Mouse (Mus musculus) forebrain, embryonic 15.5 days (tissue): ENCODE data around the gene Slc3a2. TPM values are rescaled to one million over a fixed set of nuclear protein-coding genes. Genes with fewer than 3 reads are reported as not detected.

Source experiments
- ATAC-seq: fragments of 200-750 bp; cut with Nextera tagmentation; replicated peaks from 2 replicates; pipeline ENCODE4 v1.8.0; 2017; ENCODE audit warnings: mild to moderate bottlenecking, moderate TSS enrichment, moderate library complexity
- H3K27ac ChIP-seq: fragments of 300-500 bp; sonication (generic); replicated peaks from 2 replicates; pipeline ENCODE4 v1.5.1; 2015; ENCODE audit warnings: mild to moderate bottlenecking, inconsistent platforms
- H3K27me3 ChIP-seq: fragments of 300-500 bp; sonication (generic); 2 replicates; pipeline ENCODE4 v1.6.1; 2015; ENCODE audit warnings: inconsistent platforms
- H3K36me3 ChIP-seq: fragments of 300-500 bp; sonication (generic); 2 replicates; pipeline ENCODE4 v1.6.1; 2015; ENCODE audit warnings: mild to moderate bottlenecking, inconsistent platforms
- H3K4me1 ChIP-seq: fragments of 300-500 bp; sonication (generic); 2 replicates; pipeline ENCODE4 v1.6.1; 2015; ENCODE audit warnings: inconsistent platforms
- H3K4me2 ChIP-seq: fragments of 300-500 bp; sonication (generic); replicated peaks from 2 replicates; pipeline ENCODE4 v1.6.1; 2015; ENCODE audit warnings: mild to moderate bottlenecking, inconsistent platforms
- H3K4me3 ChIP-seq: fragments of 300-500 bp; sonication (generic); 2 replicates; pipeline ENCODE4 v1.5.1; 2015; ENCODE audit warnings: mild to moderate bottlenecking, inconsistent platforms
- H3K9ac ChIP-seq: fragments of 300-500 bp; sonication (generic); replicated peaks from 2 replicates; pipeline ENCODE4 v1.6.1; 2015; ENCODE audit warnings: mild to moderate bottlenecking, inconsistent platforms
- H3K9me3 ChIP-seq: fragments of 300-500 bp; sonication (generic); 2 replicates; pipeline ENCODE4 v1.6.1; 2016; ENCODE audit warnings: inconsistent platforms
- WGBS: fragments of 180-500 bp; shearing (Covaris S2); methylation state at CpG from one replicate; pipeline ENCODE4 v1.1.7; 2015; ENCODE audit warnings: mixed read lengths; 5-methylcytosine and 5-hydroxymethylcytosine counted together
- polyA plus RNA-seq: library from polyadenylated mRNA; unstranded; fragments of >200 nt; fragmentation: Nextera tagmentation; extraction: Ambion mirVana; gene quantifications from 2 replicates; pipeline ENCODE4 v1.2.1, GENCODE M21; 2015

Slc3a2 gene
- 164 and 171 TPM in 2 replicates for polyA plus RNA-seq

DNA sequence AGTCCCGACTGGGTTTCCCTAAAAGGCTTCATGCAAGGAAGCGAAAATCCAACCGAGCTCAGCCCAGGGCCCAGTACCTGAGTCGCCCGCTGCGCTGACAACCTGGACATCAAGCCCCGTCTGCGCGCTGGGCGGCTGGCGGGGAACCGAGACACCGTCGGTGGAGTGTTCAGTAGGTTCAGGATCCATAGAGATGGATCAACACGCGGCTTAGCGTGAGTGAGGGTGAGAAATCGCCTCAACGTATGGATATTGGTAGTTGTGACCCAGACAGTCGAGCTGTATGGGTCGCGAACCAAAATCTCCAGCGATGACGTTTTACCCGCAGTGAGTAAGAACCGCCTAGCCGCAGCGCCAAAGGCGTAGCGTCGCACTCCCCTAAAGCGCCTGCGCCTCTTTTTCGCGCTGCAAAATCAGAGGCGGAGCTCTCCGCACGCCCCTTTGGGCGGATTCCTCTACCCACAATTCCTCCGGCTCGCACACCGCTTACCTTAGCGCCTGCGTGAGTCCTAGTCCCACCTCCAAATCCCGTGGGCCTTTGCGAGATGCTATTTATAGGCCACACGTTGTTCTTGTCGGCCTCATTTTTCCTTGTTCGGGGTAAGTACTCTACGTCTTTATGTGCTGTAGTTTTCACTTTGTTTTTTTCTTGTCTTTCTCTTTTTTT, at the start of gene Slc3a2:
Gene Slc3a2, minus strand, starts transcription at position 463 of the 667 bp plus-strand sequence.
- no peaks in the 10 kb centered on the region for H3K27me3 ChIP-seq
- H3K9me3 ChIP-seq = no peaks in the 10 kb centered on the region
- H3K4me2 ChIP-seq = peak within 1 kb of the TSS; percentile 61
- peak within 1 kb of the TSS; percentile 78 for H3K4me3 ChIP-seq
- peaks cover 26% of the 10 kb centered on the region for H3K36me3 ChIP-seq
- H3K27ac ChIP-seq = peak within 1 kb of the TSS; percentile 93
- WGBS = under 1% methylated on average over 50 of the region's 50 CpGs
- peak; percentile 97 for ATAC-seq
- peaks cover 39% of the 10 kb centered on the region for H3K4me1 ChIP-seq
- H3K9ac ChIP-seq = peak within 1 kb of the TSS; percentile 93

DNA sequence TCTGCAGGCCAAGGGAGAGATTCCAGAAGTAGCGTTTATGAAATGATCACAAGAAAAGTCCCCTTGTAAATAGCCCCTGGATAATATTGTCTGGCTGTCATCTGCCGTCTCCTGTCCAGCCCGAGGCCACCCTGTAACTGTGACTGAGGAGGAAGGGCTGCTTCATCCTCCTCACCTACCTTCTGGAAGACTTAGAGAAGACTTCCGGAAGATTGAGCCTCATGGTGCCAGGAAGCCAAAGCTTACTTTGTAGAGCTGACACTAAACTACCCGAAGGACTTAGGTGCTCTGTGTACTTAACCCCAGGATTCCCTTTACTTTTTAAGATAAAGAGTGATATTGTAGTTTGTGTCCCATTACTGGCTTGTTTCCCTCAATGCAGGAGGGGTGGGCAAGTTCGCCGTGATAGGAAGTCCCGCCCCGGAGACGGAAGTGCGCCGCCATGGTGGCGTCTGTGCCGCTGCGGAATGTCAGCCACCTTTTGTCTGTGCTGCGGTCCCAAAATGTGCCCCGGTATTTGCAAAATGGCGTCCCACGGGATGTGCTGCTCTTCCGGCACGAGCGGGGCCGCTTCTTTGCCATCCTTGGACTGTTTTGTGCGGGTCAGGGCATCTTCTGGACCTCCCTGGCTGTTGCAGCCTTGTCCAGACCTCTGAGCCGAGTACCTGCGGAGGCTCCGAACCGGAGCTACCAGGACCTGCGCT, 47.5 kb upstream of the Slc3a2 start, which contains the start of gene Tmem223:
Gene Tmem223, plus strand, starts transcription at position 430 of the 704 bp plus-strand sequence.
- peak within 1 kb of the TSS; percentile 92 for H3K27ac ChIP-seq
- peak within 1 kb of the TSS; percentile 77 for H3K4me3 ChIP-seq
- peaks cover 41% of the 10 kb centered on the region for H3K4me1 ChIP-seq
- H3K27me3 ChIP-seq = no peaks in the 10 kb centered on the region
- H3K4me2 ChIP-seq = peak within 1 kb of the TSS; percentile 58
- no peaks in the 10 kb centered on the region for H3K9me3 ChIP-seq
- H3K9ac ChIP-seq = peak within 1 kb of the TSS; percentile 95
- peaks cover 57% of the 10 kb centered on the region for H3K36me3 ChIP-seq
- WGBS = 17% methylated on average over 29 of the region's 29 CpGs
- peak; percentile 64 for ATAC-seq

DNA sequence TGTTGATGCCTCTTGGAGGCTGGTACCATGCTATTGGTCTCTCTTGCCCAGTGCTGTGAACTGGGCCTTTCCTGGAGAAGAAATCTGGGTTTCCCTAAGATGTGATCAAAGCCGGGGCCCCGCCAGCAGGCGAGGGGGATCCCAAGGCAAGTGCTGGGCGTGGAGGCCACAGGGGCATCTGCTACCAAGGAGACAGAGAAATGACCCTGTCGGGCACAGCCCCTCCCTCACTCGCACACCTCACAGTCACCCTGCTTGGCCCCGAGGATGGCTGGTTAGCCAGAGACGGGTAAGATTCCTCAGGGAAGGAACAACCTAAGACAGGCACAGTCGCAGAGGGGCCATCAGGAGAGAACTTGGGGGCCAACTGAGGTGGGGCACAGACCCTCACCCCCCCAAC, 42.4 kb upstream of the Slc3a2 start:
- H3K4me1 ChIP-seq = peaks cover 5% of the 10 kb centered on the region
- H3K27ac ChIP-seq = no peak overlapping the region
- H3K4me2 ChIP-seq = no peak overlapping the region
- peaks cover 81% of the 10 kb centered on the region for H3K36me3 ChIP-seq
- H3K9ac ChIP-seq = no peak overlapping the region
- H3K4me3 ChIP-seq = no peak overlapping the region
- H3K9me3 ChIP-seq = no peaks in the 10 kb centered on the region
- WGBS = 95% methylated on average over 9 of the region's 9 CpGs
- H3K27me3 ChIP-seq = no peaks in the 10 kb centered on the region
- ATAC-seq = no peak

DNA sequence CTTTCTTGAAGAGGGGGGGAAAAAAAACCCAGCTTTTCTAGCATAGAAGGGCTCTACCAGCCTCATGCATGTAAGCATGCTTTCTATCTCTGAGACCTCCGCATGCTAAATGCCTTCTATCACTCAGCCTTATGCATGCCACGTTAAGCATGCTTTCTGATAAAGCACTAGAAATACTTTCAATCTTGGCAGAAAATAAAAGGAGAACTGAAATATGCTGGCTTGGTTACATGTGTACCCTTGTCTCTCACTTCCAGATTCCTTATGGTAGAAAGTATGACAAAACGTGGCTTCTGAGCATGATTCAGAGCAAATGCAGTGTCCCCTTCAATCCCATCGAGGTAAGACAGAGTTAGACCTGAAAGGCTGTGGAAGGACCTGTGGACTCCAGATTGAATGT, 40.1 kb upstream of the Slc3a2 start:
- H3K4me3 ChIP-seq = no peak overlapping the region
- H3K36me3 ChIP-seq = peaks cover 62% of the 10 kb centered on the region
- WGBS = 93% methylated on average over 4 of the region's 4 CpGs
- H3K27ac ChIP-seq = no peak overlapping the region
- H3K27me3 ChIP-seq = no peaks in the 10 kb centered on the region
- H3K4me2 ChIP-seq = no peak overlapping the region
- H3K4me1 ChIP-seq = peaks cover 8% of the 10 kb centered on the region
- no peak for ATAC-seq
- no peaks in the 10 kb centered on the region for H3K9me3 ChIP-seq
- no peak overlapping the region for H3K9ac ChIP-seq

DNA sequence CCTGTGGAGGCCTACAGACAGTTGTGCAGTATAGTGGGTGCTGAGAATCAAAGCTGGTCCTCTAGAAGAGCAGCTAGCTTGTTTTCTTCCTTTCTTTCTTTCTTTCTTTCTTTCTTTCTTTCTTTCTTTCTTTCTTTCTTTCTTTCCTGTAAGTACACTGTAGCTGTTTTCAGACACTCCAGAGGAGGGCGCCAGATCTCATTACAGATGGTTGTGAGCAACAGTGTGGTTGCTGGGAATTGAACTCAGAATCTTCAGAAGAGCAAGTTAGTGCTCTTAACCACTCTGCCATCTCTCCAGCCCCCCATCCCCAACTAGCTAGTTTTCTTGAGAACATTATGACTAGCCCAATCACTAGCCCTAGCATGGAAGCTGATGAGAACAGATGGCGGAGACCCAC, 37.6 kb upstream of the Slc3a2 start:
- WGBS = 88% methylated on average over 2 of the region's 2 CpGs
- Histone ChIP-seq H3K27me3 (no peaks in the 10 kb centered on the region), H3K27ac (no peak overlapping the region), H3K9ac (no peak overlapping the region), H3K4me3 (no peak overlapping the region), H3K36me3 (peaks cover 37% of the 10 kb centered on the region), H3K4me1 (peaks cover 23% of the 10 kb centered on the region), H3K4me2 (no peak overlapping the region), H3K9me3 (no peaks in the 10 kb centered on the region)
- ATAC-seq = no peak

DNA sequence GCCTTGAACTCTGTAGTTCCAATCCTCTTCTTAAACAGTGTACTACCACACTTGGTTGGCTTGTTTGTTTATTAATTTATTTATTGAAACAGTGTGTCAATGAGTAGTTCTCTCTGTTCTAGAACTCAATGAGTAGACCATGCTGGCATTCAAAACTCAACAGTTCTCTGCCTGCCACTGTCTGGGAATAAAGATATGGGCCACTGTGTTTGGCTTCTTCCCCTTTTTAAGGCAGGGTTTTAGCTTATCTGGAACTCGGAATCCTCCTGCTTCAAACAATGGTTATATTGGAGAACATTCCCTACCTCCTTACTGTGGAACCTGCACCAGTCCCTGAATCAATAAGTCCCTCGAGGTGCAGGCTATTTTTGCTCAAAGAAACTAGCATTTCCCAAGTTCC, 35.7 kb upstream of the Slc3a2 start:
- Histone ChIP-seq H3K27ac (no peak overlapping the region), H3K9ac (no peak overlapping the region), H3K27me3 (no peaks in the 10 kb centered on the region), H3K36me3 (peaks cover 27% of the 10 kb centered on the region), H3K4me1 (peaks cover 28% of the 10 kb centered on the region), H3K4me3 (no peak overlapping the region), H3K9me3 (no peaks in the 10 kb centered on the region), H3K4me2 (no peak overlapping the region)
- no peak for ATAC-seq
- 93% methylated on average over 2 of the region's 2 CpGs for WGBS

DNA sequence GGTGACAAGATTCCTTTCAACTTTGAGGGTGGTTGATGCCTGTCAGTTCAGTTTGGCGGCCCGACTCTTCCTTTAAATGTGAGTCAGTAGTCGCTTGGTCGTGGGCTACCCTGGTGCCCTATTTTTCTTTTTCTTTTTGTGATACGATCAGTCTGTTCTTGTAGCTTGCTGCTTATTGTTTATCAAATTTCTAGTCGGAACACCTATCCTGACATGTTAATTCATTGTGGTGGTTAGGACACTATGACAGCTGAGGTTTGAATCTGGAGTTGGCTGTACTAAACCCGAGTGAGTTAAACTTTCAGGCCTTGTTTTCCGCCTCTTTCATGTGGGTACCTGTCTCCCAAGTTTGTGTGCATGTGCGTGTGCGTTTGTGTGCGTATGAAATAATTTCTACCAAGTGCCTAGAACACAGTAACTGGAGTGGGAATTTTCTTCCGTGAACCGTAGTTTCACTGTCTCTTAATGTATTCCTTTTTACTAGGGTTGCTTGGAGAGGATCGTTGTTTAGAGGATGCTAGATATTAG, 34.4 kb upstream of the Slc3a2 start:
- Histone ChIP-seq H3K4me2 (peak overlapping the region; percentile 55), H3K4me1 (peaks cover 28% of the 10 kb centered on the region), H3K9ac (peak overlapping the region; percentile 85), H3K4me3 (peak overlapping the region; percentile 74), H3K27me3 (no peaks in the 10 kb centered on the region), H3K9me3 (no peaks in the 10 kb centered on the region), H3K36me3 (peaks cover 25% of the 10 kb centered on the region), H3K27ac (peak overlapping the region; percentile 82; the same call in 1 of the 2 replicates)
- no peak for ATAC-seq
- WGBS = 4% methylated on average over 14 of the region's 14 CpGs

DNA sequence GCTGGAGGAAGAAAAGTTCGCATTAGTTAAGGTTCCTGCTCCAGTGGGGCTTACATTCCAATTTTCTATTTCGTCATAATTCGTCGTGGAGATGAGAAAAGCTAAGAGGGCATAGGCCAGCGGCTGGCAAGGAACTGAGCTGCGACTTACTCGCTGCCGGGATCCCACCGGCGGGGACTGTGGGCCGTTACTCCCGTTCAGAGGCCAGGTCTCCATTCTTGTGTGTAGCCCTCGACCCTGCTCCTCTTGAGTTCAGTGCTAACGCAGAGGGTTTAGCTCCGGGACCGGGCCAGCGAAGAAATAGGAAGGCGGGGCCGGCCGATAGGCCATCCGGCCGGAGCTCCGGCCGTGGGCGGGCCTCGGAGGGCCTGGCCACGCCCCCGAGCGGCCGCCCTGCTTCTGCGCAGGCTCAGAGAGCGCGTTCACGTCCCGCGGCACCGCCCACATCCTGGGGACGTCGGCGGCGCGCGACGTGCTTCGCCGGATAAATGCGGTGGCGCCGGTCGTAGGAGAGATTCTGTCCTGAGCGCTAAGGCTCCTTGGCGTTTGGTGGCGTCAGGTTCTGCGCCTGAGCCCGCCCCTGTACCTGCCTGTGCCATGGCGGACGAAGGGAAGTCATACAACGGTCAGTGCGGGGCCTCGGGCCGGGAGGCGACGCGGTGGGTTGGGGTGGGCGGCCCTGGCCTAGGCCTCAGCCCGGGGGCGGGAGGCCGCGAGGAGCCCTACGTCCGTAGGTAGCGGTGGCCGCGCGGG, 33.6 kb upstream of the Slc3a2 start, which contains the start of gene Nxf1:
Gene Nxf1, plus strand, starts transcription at position 439 of the 753 bp plus-strand sequence.
- peak within 1 kb of the TSS; percentile 82 for H3K27ac ChIP-seq
- H3K27me3 ChIP-seq = no peaks in the 10 kb centered on the region
- H3K4me3 ChIP-seq = peak within 1 kb of the TSS; percentile 74
- WGBS = under 1% methylated on average over 75 of the region's 75 CpGs
- peaks cover 28% of the 10 kb centered on the region for H3K4me1 ChIP-seq
- peak; percentile 94 for ATAC-seq
- H3K9me3 ChIP-seq = no peaks in the 10 kb centered on the region
- peak within 1 kb of the TSS; percentile 56 for H3K4me2 ChIP-seq
- H3K9ac ChIP-seq = peak within 1 kb of the TSS; percentile 85
- peaks cover 28% of the 10 kb centered on the region for H3K36me3 ChIP-seq

DNA sequence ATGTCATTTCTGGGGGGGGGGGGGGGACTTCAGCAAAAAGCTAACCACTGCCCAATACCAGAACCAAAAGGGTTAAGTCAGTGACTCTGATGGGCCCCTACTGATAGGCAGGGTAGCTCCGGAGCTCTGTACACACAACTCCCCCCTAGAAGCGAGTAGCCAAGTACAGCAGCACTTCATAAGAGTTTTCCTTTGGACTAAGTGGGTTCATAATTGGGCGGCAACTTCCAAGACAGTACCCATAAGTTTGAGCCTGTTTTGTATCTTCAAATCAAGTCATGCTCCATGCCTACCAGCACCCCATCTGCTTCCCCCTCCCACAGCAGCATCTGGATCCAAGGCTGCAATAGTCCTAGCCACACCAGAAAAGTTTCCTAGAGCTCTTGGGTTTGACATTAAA, 32.5 kb upstream of the Slc3a2 start:
- Histone ChIP-seq H3K36me3 (peaks cover 38% of the 10 kb centered on the region), H3K4me3 (peak overlapping the region; percentile 74; the same call in 1 of the 2 replicates), H3K9ac (no peak overlapping the region), H3K4me1 (peaks cover 28% of the 10 kb centered on the region), H3K27ac (no peak overlapping the region), H3K4me2 (peak overlapping the region; percentile 56; the same call in 1 of the 2 replicates), H3K27me3 (no peaks in the 10 kb centered on the region), H3K9me3 (no peaks in the 10 kb centered on the region)
- ATAC-seq = no peak
- WGBS = 82% methylated on average over 3 of the region's 3 CpGs

DNA sequence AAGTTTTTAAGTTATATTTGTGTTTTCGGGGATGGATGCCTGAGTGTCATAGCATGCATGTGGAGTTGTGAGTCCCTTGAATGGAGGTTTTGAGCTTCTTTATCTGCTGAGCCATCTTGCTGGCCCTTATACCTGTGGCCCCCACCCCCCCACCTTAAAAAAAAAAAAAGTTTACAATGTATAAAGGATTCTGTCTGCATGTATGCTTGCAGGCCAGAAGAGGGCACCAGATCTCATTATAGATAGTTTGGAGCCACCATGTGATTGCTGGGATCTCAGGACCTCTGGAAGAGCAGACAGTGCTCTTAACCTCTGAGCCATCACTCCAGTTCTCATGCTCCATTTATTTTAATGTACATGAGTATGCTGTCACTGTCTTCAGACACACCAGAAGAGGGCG, 24.2 kb upstream of the Slc3a2 start:
- 73% methylated on average over 2 of the region's 2 CpGs for WGBS
- Histone ChIP-seq H3K27me3 (no peaks in the 10 kb centered on the region), H3K36me3 (peaks cover 89% of the 10 kb centered on the region), H3K4me3 (no peak overlapping the region), H3K27ac (no peak overlapping the region), H3K9ac (no peak overlapping the region), H3K9me3 (no peaks in the 10 kb centered on the region), H3K4me2 (no peak overlapping the region), H3K4me1 (peaks cover 14% of the 10 kb centered on the region)
- no peak for ATAC-seq

DNA sequence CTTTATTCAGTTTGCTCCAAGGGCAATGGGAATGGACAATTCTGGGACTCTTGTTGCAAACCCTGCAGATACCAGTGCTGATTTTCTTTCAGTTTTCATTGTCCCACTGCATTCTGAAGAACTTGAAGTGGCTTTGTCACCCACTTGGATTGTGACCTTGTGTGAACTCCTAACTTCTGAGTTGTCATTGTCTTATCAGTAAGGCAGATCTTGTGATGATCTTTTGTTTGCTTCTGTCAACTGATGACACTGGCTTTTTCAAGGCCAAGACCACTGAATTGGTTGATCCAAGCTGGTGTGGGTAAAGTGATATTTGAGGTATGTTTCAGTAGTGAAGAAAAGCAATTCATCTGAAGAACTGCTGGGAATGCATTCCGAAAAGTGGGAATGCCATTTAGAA, 22.2 kb upstream of the Slc3a2 start:
- Histone ChIP-seq H3K9ac (no peak overlapping the region), H3K4me3 (no peak overlapping the region), H3K9me3 (no peaks in the 10 kb centered on the region), H3K4me2 (no peak overlapping the region), H3K27ac (no peak overlapping the region), H3K36me3 (peaks cover 76% of the 10 kb centered on the region), H3K4me1 (peaks cover 26% of the 10 kb centered on the region), H3K27me3 (no peaks in the 10 kb centered on the region)
- WGBS = 94% methylated on average over 1 of the region's 1 CpGs
- ATAC-seq = no peak
